Mouse (Mus musculus) cerebellum, adult 11-12 months (tissue): ENCODE results near the gene Hmcn2.

Experiments
- DNase-seq: peaks from one replicate; pipeline ENCODE4 v3.0.0; 2022

Hmcn2 gene

DNA sequence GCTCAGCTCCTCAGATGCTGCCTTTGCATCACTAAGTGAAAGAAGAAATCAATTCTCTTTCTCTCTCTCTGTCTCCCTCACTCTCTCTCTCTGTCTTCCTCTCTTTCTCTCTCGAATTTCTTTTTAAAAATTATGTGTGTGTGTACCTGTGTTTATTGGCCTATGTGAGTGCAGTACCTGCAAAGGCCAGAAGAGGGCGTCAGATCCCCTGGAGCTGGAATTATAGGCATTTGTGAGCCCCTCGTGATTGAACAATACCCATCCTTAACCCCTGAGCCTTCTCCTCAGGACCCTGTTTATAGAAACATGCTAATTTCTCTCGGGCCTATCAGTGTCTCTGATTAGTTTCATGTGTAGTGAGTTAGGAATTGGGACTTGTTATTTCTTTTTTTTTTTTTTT, 6.0 kb upstream of the Hmcn2 start:
- DNase-seq, result no peak

DNA sequence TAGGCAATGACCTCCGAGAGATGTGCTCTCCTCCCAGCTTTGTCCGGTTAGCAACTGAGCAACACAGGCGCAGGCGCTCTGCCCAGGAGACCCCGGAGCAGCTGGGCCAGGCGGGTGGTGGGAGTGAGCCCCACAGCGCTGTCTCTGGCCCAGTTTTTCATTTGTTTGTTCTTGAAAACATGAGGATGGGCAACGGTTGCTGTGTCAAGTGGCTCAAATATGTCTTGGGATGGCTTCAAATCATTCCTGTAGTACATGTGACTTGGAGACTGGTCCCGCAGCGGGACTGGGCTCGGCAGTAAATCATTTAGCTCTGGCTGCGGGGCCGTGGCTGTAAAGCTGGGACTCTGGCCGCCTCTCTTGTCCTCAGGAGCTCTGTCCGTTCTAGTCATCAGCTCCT, 4.7 kb upstream of the Hmcn2 start:
- no peak for DNase-seq

DNA sequence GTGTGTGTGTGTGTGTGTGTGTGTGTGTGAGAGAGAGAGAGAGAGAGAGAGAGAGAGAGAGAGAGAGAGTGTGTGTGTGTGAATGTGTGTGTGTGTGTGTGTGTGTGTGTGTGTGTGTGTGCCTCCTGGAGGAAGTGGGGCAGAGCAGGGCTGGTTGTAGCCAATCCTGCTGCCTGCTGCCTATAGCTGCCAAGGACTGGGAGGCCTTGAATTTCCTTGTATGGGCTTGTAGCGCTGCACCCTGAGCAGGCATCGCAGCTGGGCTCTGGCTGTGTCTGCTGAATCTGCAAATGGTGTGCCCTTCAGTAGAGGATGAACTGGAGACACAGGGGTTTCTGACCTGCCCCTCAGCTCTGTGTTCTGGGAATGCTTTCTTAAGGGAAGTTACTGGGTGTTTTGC, 3.9 kb downstream of the Hmcn2 start:
- no peak for DNase-seq

DNA sequence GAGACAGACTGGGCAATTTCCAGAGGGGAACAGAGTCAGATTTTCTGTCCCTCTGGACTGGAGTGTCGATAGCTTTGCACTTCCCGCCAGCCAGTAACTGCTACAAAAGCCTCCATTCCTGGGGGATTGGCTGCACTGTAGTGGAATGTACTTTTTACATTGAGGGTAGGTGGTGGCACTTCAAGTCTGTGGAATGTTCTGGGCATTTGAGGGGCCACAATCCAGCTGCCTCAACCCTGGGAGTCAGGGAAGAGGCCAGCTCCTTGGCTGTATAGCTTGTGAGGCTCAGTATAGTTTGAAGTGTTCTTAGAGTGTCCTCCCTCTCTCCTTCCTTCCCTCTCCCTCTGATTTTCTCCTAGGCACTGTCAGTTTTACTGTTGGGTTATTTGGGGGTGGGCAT, 5.0 kb downstream of the Hmcn2 start:
- no peak for DNase-seq

DNA sequence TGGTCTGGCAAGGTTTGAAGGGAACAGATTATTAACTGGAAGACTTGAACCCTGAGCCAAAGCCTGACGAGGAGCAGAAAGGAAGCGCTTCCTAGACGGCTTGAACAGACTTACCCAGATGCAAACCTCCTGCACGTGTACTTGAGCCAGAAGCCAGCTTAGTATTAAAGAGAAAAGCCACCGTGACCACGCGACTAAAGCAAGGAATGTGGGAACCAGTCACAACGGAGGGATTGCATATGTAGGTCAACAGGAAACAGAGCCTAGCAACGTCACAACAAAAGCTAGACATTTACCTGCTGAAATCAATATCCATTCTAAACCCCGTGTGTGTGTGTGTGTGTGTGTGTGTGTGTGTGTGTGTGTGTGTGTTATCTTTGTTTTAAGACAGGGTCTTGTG, 13.0 kb downstream of the Hmcn2 start:
- no peak for DNase-seq

DNA sequence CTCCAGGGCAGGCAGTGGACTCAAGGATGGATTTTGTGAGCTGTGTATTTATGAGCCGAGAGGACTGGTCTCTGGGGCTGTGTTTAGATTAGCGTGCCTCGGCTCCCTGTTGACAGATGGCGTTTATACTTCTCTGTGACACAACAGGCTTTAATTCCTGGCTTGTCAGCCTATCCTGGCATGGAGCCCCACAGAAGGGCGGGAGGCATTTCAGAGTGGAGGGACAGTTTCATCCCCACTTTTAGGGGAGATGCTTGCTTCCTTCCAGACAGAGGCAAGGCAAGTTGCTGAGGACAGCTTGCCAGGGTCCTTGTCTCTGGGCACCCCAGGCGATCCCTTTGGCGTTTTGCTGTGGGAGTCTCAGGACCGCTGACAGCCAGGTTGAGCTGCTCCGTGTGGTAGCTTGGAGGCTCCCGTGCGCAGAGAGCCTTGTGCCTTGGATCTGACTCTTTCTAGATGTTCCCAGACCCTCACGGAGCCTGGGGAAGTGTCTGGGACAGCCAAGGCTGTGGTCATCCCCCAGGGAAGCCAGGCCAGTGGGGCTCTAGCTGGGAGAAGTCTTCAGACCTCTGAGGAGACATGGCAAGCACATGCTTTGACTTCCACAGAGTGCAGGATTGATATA, 23.6 kb downstream of the Hmcn2 start:
- DNase-seq, result no peak

- DNase-seq, result no peak
Measured at GRCm38 (mm10) chr2:31339826-31340225, 25.6 kb downstream of the Hmcn2 start.

- no peak for DNase-seq
Measured at GRCm38 (mm10) chr2:31341726-31342535, 27.7 kb downstream of the Hmcn2 start.

DNA sequence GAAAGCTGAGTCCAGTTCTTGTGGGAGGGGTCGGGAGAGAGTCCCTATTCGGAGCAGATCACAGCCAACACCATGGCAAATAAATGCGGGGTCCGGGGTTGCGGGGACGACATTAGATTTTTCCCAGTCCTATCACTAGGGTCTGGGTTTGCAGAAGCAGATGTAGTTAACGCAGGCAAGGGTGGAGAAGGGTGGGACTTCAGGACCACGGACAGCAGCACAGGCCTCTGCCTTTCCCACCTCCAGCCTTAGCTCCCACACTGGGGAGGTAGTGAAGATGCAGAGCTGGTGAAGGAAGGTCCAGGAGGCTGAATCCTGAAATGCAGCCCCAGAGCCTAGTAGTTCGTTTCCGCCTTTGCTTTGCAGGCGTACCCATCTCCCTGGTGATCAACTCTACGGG, 31.9 kb downstream of the Hmcn2 start:
- DNase-seq, result no peak

- DNase-seq, result no peak
Measured at GRCm38 (mm10) chr2:31348373-31348772, 34.2 kb downstream of the Hmcn2 start.

GRCm38 (mm10) chr2:31348850-31349249, 34.6 kb downstream of the Hmcn2 start:
- no peak for DNase-seq

GRCm38 (mm10) chr2:31356771-31357170, 42.6 kb downstream of the Hmcn2 start:
- no peak for DNase-seq

GRCm38 (mm10) chr2:31359316-31359715, 45.1 kb downstream of the Hmcn2 start:
- DNase-seq, result no peak

GRCm38 (mm10) chr2:31367186-31367585, 53.0 kb downstream of the Hmcn2 start:
- no peak for DNase-seq

- no peak for DNase-seq
Measured at GRCm38 (mm10) chr2:31371396-31371795, 57.2 kb downstream of the Hmcn2 start.

- DNase-seq, result no peak
Measured at GRCm38 (mm10) chr2:31372186-31372585, 58.0 kb downstream of the Hmcn2 start.

- no peak for DNase-seq
Measured at GRCm38 (mm10) chr2:31374415-31374814, 60.2 kb downstream of the Hmcn2 start.

DNA sequence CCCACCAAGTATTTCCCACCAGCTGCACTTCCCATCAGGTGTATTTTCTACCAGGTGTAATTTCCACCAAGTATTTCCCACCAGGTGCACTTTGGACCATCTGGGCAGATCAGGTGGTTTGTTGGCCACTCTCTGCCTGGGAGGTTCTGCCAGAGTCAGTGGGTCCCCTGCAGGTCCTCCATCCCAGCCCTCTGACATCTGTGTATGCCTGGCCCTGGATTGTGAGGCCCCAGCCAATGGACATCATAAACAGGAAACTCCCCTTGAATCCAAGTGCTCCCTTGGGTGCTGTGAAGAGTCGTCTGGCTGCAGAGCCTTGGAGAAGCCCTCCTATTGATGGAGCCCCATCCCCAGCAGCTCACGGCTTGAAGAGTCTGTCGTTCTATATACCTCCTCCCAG, 61.8 kb downstream of the Hmcn2 start:
- no peak for DNase-seq

DNA sequence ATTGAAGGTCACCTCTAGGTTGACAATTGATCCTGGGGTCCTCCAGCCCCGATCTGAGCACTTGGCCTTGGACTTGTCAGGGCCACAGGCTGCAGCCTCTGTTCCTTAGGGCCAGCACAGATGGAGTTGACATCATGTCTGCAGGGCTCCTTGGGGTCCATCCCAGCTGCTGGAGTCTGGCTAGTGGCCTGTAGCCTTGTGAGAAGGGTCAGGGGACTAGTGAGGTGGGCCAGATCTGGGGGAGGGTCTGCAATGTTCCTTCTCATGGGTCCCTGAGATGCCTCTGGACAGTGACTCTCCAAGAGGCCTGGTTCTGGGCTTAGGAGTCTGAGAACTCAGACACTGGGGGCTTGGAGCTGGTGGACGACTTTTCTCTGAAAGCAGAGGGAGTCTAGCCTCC, 63.3 kb downstream of the Hmcn2 start:
- no peak for DNase-seq

DNA sequence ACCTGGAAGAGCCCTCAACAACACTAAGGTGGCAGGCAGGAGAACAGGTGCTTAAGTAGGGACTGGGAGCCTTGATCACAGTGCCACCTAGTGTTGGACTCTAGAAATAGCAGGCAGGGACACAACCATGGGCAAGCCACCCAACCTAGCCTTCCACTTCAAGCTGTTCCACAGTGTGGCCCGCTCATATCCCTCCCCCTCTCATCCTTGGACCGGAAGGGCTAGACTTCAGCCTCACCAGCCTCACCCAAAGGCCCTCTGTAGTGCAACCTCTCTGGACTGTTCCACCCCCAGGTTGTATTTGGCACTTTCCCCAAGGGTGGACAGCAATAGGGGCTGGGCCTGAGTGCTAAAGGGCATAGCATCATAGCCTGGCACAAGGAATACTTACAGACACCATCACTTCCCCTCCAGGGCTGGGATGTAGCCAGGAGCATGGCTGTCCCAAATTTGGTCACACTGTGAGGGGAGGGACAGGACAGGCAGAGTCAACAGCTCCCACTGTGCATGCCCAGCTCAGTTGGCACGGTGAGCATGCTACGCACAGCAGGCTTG, 67.2 kb downstream of the Hmcn2 start:
- peak; percentile 84 for DNase-seq

DNA sequence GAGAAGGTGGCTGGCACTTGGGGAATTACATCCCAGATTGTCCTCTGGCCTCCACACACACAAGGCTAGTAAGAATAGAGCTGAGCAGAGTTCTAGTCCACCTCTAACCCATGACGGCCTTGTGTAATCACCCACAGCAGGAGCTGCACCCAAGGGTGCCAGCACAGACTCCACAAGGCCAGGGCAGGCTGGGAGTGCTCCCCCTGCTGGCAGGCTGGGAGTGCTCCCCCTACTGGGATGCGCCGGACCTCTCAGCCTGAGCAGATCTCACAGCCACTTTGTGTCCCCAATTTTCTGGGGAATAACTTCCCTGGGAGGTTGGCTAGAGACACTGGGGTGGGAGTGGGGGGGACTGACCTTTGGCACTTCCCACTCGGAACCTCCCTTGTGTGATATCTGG, 68.7 kb downstream of the Hmcn2 start:
- DNase-seq, result no peak

DNA sequence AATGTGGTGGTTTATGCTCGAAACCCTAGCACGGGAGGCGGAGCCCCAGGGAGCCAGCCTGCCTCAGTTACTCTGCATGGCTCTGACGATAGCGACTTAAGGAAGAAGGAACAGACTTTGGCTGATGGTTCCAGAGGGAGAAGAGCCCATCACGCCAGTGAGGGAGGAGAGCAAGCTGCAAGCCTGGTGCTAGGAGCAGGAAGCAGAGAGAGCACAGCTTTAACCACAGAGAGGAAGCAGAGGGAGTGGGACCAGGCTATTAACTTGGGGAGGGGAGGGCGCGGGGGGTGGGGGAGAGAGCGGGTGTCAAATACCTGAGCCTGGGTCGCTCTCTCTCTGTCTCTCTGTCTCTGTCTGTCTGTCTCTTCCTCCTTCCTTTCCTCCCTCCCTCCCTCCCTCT, 102.8 kb downstream of the Hmcn2 start:
- DNase-seq, result no peak

- DNase-seq, result no peak
Measured at GRCm38 (mm10) chr2:31418021-31418420, 103.8 kb downstream of the Hmcn2 start.

GRCm38 (mm10) chr2:31418571-31418970, 104.4 kb downstream of the Hmcn2 start:
- DNase-seq, result no peak
